Comparison of ENCODE assay signal across 13 mouse cellular contexts in genomic region chr4:32393226-32393625, GRCm38 (mm10).
"Had no signal": no experiment of that assay in that cellular context is flagged by ENCODE, and none has a peak within 500 bp of the region (broad histone marks: within the 10 kb centered on the region; RNA-seq: fewer than 3 reads in every experiment).

No protein-coding gene starts in this region.

- H3K4me3 ChIP-seq: midbrain, embryonic 10.5 days; midbrain, embryonic 12.5 days; myocyte; stomach, embryonic 15.5 days had no signal

- H3K36me3 ChIP-seq: midbrain, embryonic 12.5 days; stomach, embryonic 15.5 days had no signal

- H3K27me3 ChIP-seq: midbrain, embryonic 12.5 days; stomach, embryonic 15.5 days had no signal

- H3K27ac ChIP-seq: midbrain, embryonic 10.5 days; midbrain, embryonic 12.5 days; stomach, embryonic 15.5 days; stomach, postnatal 0 days had no signal

- H3K9me3 ChIP-seq: midbrain, embryonic 10.5 days; midbrain, embryonic 12.5 days; stomach, embryonic 15.5 days had no signal

- ATAC-seq: midbrain, embryonic 16.5 days had no signal

- H3K4me2 ChIP-seq: lung, embryonic 14.5 days; midbrain, embryonic 12.5 days; stomach, embryonic 15.5 days had no signal

- DNase-seq: lung, adult 18-20 months; lung, embryonic 14.5 days; lung, postnatal 4 days; midbrain, embryonic 14.5 days; right cerebral cortex, postnatal 14 days; thymus, postnatal 14 days; thymus, postnatal 36 days had no signal

- H3K9ac ChIP-seq: lung, embryonic 14.5 days; midbrain, embryonic 12.5 days; stomach, embryonic 15.5 days had no signal
